In the genomic region with DNA sequence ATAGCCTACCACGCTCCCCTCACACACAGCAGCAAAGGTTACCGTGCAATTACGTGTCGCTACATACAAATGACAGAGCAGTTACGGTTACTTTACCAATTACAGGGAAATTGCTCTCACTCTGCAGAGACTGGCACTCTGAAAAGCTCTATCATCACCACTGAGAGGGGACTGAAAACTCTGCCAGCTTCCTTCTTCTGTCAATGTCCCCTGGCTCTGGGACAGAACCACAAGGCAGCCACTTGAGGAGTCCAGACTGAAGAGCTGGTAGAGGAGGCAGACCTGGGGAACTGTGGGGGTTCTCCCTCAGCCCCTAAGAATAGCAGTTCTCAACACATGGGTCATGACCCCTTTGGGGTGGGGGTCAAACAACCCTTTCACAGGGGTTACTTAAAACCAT, we compare ENCODE assay signal across 27 mouse cellular contexts.
DNase-seq lines count a peak whose midpoint lies in the region; ATAC-seq and TF ChIP-seq lines count a peak whose summit lies in the region.
"Had no signal": no experiment of that assay in that cellular context is flagged by ENCODE, and none has a peak within 500 bp of the region (broad histone marks: within the 10 kb centered on the region; RNA-seq: fewer than 3 reads in every experiment).

No protein-coding gene starts in this region.

- H3K9ac ChIP-seq in forebrain, embryonic 11.5 days (ENCODE audit: low read length): no peak overlapping the region
- H3K9ac ChIP-seq in forebrain, embryonic 12.5 days: no peak overlapping the region
- H3K9ac ChIP-seq: heart, embryonic 13.5 days; hindbrain, embryonic 15.5 days; intestine, embryonic 15.5 days; limb, embryonic 13.5 days; liver, embryonic 12.5 days; lung, embryonic 14.5 days; midbrain, embryonic 12.5 days; neural tube, embryonic 13.5 days had no signal

- H3K9me3 ChIP-seq in forebrain, embryonic 11.5 days (ENCODE audit: control insufficient read depth, low read length): no peaks in the 10 kb centered on the region
- H3K9me3 ChIP-seq in forebrain, embryonic 12.5 days: no peaks in the 10 kb centered on the region
- H3K9me3 ChIP-seq: forebrain, embryonic 10.5 days; heart, embryonic 13.5 days; hindbrain, embryonic 15.5 days; intestine, embryonic 15.5 days; limb, embryonic 13.5 days; liver, embryonic 12.5 days; midbrain, embryonic 12.5 days; neural tube, embryonic 13.5 days had no signal

- ATAC-seq in forebrain, embryonic 11.5 days (replicated peaks; ENCODE audit: low FRiP score): no peak
- no peak for ATAC-seq in forebrain, embryonic 12.5 days (ENCODE audit: low FRiP score)
- ATAC-seq: intestine, embryonic 15.5 days; liver, embryonic 12.5 days had no signal

- 84% methylated on average over 5 of the region's 5 CpGs for WGBS in forebrain, embryonic 11.5 days
- WGBS in forebrain, embryonic 12.5 days: 78% methylated on average over 5 of the region's 5 CpGs

- H3K27ac ChIP-seq in forebrain, embryonic 11.5 days (ENCODE audit: low read depth, low read length): no peak overlapping the region
- no peak overlapping the region for H3K27ac ChIP-seq in forebrain, embryonic 12.5 days
- H3K27ac ChIP-seq in layer of hippocampus, adult 2 months: peak overlapping the region; percentile 25; the same call in 1 of the 2 replicates
- H3K27ac ChIP-seq: forebrain, embryonic 10.5 days; heart, embryonic 13.5 days; hindbrain, embryonic 15.5 days; intestine, embryonic 15.5 days; limb, embryonic 13.5 days; liver, embryonic 12.5 days; midbrain, embryonic 12.5 days; neural tube, embryonic 13.5 days had no signal

- peak; percentile 15 for DNase-seq in forebrain, embryonic 11.5 days (ENCODE audit: low spot score)
- no peak for DNase-seq in layer of hippocampus, adult 2 months (ENCODE audit: low spot score in 2 of 2)
- no peak for DNase-seq in layer of hippocampus, postnatal 25 days (ENCODE audit: extremely low spot score in 1 of 2, low spot score in 1 of 2)
- peak; percentile 64 for DNase-seq in brain, embryonic 14.5 days (ENCODE audit: low read depth)
- DNase-seq in lung, postnatal 14 days: peak; percentile 34
- no peak for DNase-seq in cerebellum, postnatal 36 days
- DNase-seq: adrenal gland, postnatal 10 days; cerebellum, adult 8-10 months; gastrocnemius, postnatal 10 days; heart, adult 18-20 months; heart, postnatal 36 days; kidney, adult 8-10 months; kidney, postnatal 10 days; lung, embryonic 14.5 days; right cerebral cortex, adult 18-20 months; right cerebral cortex, postnatal 4 days; thymus, adult 18-20 months; thymus, postnatal 36 days had no signal

- no peak overlapping the region for H3K4me2 ChIP-seq in forebrain, embryonic 11.5 days (ENCODE audit: low read depth, low read length, severe bottlenecking)
- H3K4me2 ChIP-seq in forebrain, embryonic 12.5 days: no peak overlapping the region
- H3K4me2 ChIP-seq: heart, embryonic 13.5 days; hindbrain, embryonic 15.5 days; intestine, embryonic 15.5 days; limb, embryonic 13.5 days; liver, embryonic 12.5 days; lung, embryonic 14.5 days; midbrain, embryonic 12.5 days; neural tube, embryonic 13.5 days had no signal

- H3K4me3 ChIP-seq in forebrain, embryonic 11.5 days (ENCODE audit: low read depth, low read length): no peak overlapping the region
- no peak overlapping the region for H3K4me3 ChIP-seq in forebrain, embryonic 12.5 days (replicated peaks)
- no peak overlapping the region for H3K4me3 ChIP-seq in layer of hippocampus, adult 2 months
- H3K4me3 ChIP-seq: forebrain, embryonic 10.5 days; heart, embryonic 13.5 days; hindbrain, embryonic 15.5 days; intestine, embryonic 15.5 days; limb, embryonic 13.5 days; liver, embryonic 12.5 days; midbrain, embryonic 12.5 days; neural tube, embryonic 13.5 days had no signal

- H3K4me1 ChIP-seq in forebrain, embryonic 11.5 days (replicated peaks; ENCODE audit: control insufficient read depth, insufficient read depth, low read length): no peaks in the 10 kb centered on the region
- peaks cover 13% of the 10 kb centered on the region; the same call in 1 of the 2 replicates for H3K4me1 ChIP-seq in forebrain, embryonic 12.5 days
- H3K4me1 ChIP-seq: intestine, embryonic 15.5 days; liver, embryonic 12.5 days had no signal

- no peaks in the 10 kb centered on the region for H3K27me3 ChIP-seq in forebrain, embryonic 11.5 days (ENCODE audit: control insufficient read depth, insufficient read depth, low read length)
- H3K27me3 ChIP-seq in forebrain, embryonic 12.5 days: no peaks in the 10 kb centered on the region
- H3K27me3 ChIP-seq: heart, embryonic 13.5 days; hindbrain, embryonic 15.5 days; intestine, embryonic 15.5 days; limb, embryonic 13.5 days; liver, embryonic 12.5 days; midbrain, embryonic 12.5 days; neural tube, embryonic 13.5 days had no signal

- no peak for TF ChIP-seq POLR2A in brain, embryonic 14.5 days (IDR thresholded peaks at IDR 0.05; ENCODE audit: borderline replicate concordance, extremely low read depth, insufficient read depth, insufficient read length, poor library complexity, severe bottlenecking)

- no peaks in the 10 kb centered on the region for H3K36me3 ChIP-seq in forebrain, embryonic 11.5 days (ENCODE audit: control insufficient read depth, insufficient read depth, low read length)
- no peaks in the 10 kb centered on the region for H3K36me3 ChIP-seq in forebrain, embryonic 12.5 days (replicated peaks)
- H3K36me3 ChIP-seq: forebrain, embryonic 10.5 days; heart, embryonic 13.5 days; hindbrain, embryonic 15.5 days; intestine, embryonic 15.5 days; limb, embryonic 13.5 days; liver, embryonic 12.5 days; midbrain, embryonic 12.5 days; neural tube, embryonic 13.5 days had no signal

- no peak for TF ChIP-seq CTCF in layer of hippocampus, adult 2 months (conservative IDR thresholded peaks at IDR 0.05)
- TF ChIP-seq CTCF in brain, embryonic 14.5 days (IDR thresholded peaks at IDR 0.05; ENCODE audit: borderline replicate concordance, extremely low read depth, insufficient read depth, insufficient read length): no peak

Comparison
In these comparisons a context has a peak if more than half of its experiments do, and no peak if none do; other contexts are left out.
1. DNase-seq: peak in forebrain, embryonic 11.5 days (single experiment), brain, embryonic 14.5 days (single experiment) and lung, postnatal 14 days (single experiment); none in layer of hippocampus, adult 2 months (0 of 2), layer of hippocampus, postnatal 25 days (0 of 2) and cerebellum, postnatal 36 days (0 of 2).